Mouse (Mus musculus): ENCODE results near the gene Rnd1. TPM values are rescaled to one million over a fixed set of nuclear protein-coding genes. Genes with fewer than 3 reads are reported as not detected.

Rnd1 gene
- polyA plus RNA-seq, 1 experiment = 9.6 TPM

DNA sequence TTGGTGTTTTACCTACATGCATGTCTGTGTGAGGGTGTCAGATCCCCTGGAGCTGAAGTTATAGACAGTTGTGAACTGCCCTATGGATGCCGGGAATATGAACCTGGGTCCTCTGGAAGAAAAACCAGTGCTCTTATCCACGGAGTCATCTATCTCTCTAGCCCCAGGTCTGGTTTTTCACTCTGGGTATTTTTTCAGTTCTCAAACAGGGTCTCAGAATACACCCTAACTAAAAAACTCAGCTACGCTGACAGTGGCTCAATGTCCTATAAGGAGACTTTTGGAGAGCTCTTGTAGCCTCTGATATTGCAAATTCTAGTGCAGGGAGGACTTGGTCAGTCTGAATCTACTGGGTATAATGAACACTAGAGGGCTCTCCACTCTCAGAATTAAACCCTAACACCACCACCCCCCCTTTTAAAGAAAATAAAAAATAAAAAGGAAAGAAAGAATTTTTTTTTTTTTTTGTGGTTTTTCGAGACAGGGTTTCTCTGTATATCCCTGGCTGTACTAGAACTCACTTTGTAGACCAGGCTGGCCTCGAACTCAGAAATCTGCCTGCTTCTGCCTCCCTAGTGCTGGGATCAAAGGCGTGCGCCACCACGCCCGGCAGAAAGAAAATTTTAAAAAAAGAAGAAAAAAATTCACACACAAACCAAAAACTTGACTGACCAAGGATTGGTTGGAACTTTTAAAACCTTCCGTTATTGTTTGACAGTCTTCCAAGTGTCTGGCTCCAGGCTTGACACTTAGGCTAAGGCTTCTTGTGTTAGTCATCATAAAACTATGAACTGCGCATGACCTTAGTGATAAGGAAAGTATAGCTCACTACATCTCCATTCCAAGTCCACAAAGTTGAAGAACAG lies 13.0 kb downstream of the Rnd1 start:
- no peak overlapping the region for H3K4me3 ChIP-seq (ENCODE audit: insufficient read depth, low read length)
- no peaks in the 10 kb centered on the region; the same call in 1 of the 2 replicates for H3K4me1 ChIP-seq (ENCODE audit: control insufficient read depth, insufficient read depth, low read length)
- H3K27ac ChIP-seq (ENCODE audit: insufficient read depth, low read length) = no peak overlapping the region
- TF ChIP-seq POLR2A (IDR thresholded peaks at IDR 0.05; ENCODE audit: low read depth, low read length) = no peak
- TF ChIP-seq CTCF (IDR thresholded peaks at IDR 0.05; ENCODE audit: borderline replicate concordance, insufficient read depth, low read length) = no peak

DNA sequence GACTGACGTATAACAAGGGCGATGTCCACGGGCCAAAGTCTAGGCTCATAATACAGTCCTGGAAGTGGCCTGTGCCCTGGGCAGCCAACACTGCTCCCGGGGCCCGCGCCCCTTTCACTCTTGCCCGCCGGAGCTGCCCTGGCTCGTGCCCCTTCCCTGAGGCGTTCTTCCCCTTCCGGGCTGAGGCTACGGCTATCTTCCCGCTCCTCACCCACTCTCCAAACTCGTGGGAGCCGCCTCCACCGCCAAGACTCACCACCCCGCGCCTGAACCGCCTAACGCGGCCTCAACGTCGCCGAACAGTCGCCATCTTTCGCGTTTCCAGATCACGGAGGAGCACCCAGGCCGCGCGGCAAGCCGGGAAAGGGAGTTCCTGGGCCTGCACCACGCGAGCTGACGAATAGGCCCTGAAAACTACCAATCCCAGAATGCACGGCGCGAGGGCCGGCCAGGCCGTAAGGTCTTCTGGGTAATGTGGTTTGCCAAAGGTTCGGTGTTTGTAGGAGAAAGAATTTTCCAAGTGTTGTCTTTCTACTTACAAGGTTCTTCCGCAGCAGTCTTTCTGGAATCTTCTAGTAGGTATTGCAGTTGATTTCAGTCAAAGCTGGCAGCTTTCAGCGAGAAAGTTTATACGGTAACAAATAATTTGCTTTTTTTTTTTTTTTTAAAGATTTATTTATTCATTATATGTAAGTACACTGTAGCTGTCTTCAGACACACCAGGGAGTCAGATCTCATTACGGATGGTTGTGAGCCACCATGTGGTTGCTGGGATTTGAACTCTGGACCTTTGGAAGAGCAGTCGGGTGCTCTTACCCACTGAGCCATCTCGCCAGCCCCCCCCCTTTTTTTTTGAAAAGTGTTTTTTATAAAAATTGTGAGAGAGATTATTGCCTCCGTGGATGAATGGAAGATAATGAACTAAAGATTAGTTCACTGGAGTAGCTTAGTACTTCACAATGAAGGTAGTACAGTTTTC lies 14.4 kb downstream of the Rnd1 start, which contains the start of gene Ddx23:
Gene Ddx23, minus strand, starts transcription at position 328 of the 979 bp plus-strand sequence.
- Histone ChIP-seq H3K27ac (ENCODE audit: insufficient read depth, low read length) (peak within 1 kb of the TSS; percentile 82), H3K4me3 (ENCODE audit: insufficient read depth, low read length) (peak within 1 kb of the TSS; percentile 77), H3K4me1 (ENCODE audit: control insufficient read depth, insufficient read depth, low read length) (no peaks in the 10 kb centered on the region; the same call in 1 of the 2 replicates)
- TF ChIP-seq CTCF (IDR thresholded peaks at IDR 0.05; ENCODE audit: borderline replicate concordance, insufficient read depth, low read length) = no peak
- TF ChIP-seq POLR2A (IDR thresholded peaks at IDR 0.05; ENCODE audit: low read depth, low read length) = peak; percentile 94

DNA sequence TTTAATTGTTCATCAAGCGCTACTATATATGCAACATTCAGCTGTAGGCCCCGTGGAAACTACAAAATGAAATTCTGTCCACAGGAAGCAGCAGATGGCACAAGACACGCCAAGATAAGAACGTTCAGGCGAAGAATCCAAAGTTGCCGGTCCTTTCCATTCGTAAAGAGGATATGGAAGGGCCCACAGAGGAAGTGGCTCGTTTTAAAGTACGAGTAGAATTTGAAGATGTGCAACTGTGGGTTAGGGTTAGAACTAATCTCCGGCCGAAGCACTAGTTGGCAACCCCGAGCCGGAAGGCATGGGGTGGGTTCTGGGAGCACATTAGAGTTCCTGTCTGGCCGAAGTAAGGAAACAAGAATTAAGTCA lies 15.1 kb downstream of the Rnd1 start:
- H3K4me3 ChIP-seq (ENCODE audit: insufficient read depth, low read length) = peak overlapping the region; percentile 77
- peak overlapping the region; percentile 82 for H3K27ac ChIP-seq (ENCODE audit: insufficient read depth, low read length)
- no peak; the same call in 1 of the 2 replicates for TF ChIP-seq POLR2A (IDR thresholded peaks at IDR 0.05; ENCODE audit: low read depth, low read length)
- TF ChIP-seq CTCF (IDR thresholded peaks at IDR 0.05; ENCODE audit: borderline replicate concordance, insufficient read depth, low read length) = no peak

DNA sequence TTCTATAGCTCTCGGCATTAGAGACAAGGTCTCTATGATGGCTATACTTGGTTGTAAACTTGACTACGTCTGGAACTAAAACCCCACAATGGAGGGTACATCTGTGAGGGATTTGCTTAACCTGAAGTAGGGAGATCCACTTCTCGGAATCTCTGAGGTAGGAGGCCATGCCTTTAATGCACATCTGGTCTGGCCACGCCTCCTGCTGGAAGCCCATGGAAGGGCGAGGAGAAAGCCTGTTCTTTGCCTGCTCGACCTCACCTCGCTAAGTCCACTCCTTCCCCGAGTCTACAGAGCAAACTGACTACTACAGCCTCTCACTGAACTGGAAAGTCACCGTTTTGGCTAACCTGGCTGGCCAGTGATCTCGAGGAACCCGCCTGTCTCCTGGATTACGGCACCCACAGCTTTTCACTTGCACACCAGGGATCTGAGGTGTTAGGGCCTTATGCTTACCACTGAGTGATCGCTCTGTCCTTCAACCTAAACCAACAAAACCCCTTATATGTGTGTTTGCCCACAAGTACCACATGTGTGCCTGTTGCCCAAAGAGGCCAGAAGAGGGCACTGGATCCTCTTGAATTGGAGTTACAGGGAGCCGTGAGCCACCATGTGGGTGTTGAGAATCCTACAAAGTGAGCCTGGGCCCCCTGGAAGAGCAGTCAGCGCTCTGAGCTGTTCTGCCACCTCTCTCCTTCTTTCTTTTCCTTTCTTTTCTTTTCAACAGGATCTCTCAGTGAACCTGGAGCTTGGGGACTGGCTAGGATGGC lies 20.1 kb downstream of the Rnd1 start:
- no peak overlapping the region for H3K27ac ChIP-seq (ENCODE audit: insufficient read depth, low read length)
- no peaks in the 10 kb centered on the region for H3K4me1 ChIP-seq (ENCODE audit: control insufficient read depth, insufficient read depth, low read length)
- TF ChIP-seq POLR2A (IDR thresholded peaks at IDR 0.05; ENCODE audit: low read depth, low read length) (no peak), CTCF (IDR thresholded peaks at IDR 0.05; ENCODE audit: borderline replicate concordance, insufficient read depth, low read length) (peak; percentile 49; the same call in 1 of the 2 replicates)
- H3K4me3 ChIP-seq (ENCODE audit: insufficient read depth, low read length) = no peak overlapping the region

More for the DNA sequence above, 15.1 kb downstream of the Rnd1 start:
- no peaks in the 10 kb centered on the region; the same call in 1 of the 2 replicates for H3K4me1 ChIP-seq (ENCODE audit: control insufficient read depth, insufficient read depth, low read length)

DNA sequence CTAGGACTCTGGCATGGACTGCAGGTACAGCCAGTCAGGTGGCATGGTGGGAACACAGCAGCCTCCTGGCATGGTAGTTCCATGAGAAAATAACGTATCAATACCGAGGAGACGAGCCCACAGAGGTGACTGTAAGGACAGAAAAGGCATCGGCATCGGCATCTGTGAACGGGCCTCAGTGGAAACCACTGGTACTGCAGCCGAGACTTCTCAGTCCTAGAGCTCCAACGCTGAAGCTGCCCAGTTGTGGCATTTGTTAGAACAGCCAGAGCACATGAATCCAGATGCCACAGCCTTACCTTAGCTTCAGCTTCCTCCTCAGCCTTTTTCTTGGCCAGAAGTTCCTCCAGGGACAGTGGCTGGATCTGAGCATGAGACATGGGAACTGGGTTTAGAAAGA lies 25.1 kb downstream of the Rnd1 start:
- TF ChIP-seq POLR2A (IDR thresholded peaks at IDR 0.05; ENCODE audit: low read depth, low read length) (no peak), CTCF (IDR thresholded peaks at IDR 0.05; ENCODE audit: borderline replicate concordance, insufficient read depth, low read length) (no peak)
- Histone ChIP-seq H3K27ac (ENCODE audit: insufficient read depth, low read length) (no peak overlapping the region), H3K4me3 (ENCODE audit: insufficient read depth, low read length) (no peak overlapping the region), H3K4me1 (ENCODE audit: control insufficient read depth, insufficient read depth, low read length) (no peaks in the 10 kb centered on the region)

DNA sequence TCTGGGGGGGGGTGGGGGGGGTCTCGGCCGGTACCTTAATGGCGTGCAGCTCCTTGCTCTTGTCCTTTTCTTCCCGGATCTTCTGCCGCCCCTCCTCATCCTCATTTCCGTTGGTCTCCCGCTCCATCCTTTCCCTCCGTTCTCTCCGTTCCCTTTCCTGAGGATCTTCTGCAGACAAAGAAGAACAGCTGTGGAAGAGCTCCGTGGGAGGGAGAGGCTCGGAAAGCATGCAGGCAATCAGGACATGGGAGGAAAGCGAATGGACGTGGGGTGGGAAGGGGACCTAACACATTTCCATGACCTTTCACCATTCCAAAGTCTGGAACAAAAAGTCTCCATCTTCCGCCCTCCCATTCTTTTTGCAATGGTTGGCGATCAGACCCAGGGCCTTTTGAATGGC lies 25.8 kb downstream of the Rnd1 start:
- Histone ChIP-seq H3K27ac (ENCODE audit: insufficient read depth, low read length) (no peak overlapping the region), H3K4me3 (ENCODE audit: insufficient read depth, low read length) (no peak overlapping the region), H3K4me1 (ENCODE audit: control insufficient read depth, insufficient read depth, low read length) (no peaks in the 10 kb centered on the region)
- TF ChIP-seq POLR2A (IDR thresholded peaks at IDR 0.05; ENCODE audit: low read depth, low read length) = no peak
- no peak for TF ChIP-seq CTCF (IDR thresholded peaks at IDR 0.05; ENCODE audit: borderline replicate concordance, insufficient read depth, low read length)

DNA sequence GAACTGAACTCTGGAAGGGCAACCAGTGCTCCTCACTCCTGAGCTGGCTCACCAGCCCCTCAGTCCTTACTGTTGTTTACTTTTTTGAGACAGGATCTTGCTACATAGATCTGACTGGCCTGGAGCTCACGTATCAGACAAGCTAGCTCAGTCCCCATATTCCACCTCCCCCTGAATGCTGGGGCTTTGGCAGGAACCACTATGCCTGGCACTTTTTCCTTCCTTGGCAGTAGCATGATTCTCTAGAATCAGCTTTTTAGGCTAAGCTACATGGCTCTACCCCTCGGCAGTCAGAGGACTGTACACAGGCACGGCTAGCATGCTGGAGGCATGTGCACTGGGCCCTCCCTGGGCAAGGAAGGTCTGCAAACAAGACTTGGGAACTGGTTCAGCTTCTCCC lies 29.2 kb downstream of the Rnd1 start:
- no peak for TF ChIP-seq POLR2A (IDR thresholded peaks at IDR 0.05; ENCODE audit: low read depth, low read length)
- TF ChIP-seq CTCF (IDR thresholded peaks at IDR 0.05; ENCODE audit: borderline replicate concordance, insufficient read depth, low read length) = no peak
- Histone ChIP-seq H3K4me1 (ENCODE audit: control insufficient read depth, insufficient read depth, low read length) (no peaks in the 10 kb centered on the region), H3K4me3 (ENCODE audit: insufficient read depth, low read length) (no peak overlapping the region), H3K27ac (ENCODE audit: insufficient read depth, low read length) (no peak overlapping the region)

DNA sequence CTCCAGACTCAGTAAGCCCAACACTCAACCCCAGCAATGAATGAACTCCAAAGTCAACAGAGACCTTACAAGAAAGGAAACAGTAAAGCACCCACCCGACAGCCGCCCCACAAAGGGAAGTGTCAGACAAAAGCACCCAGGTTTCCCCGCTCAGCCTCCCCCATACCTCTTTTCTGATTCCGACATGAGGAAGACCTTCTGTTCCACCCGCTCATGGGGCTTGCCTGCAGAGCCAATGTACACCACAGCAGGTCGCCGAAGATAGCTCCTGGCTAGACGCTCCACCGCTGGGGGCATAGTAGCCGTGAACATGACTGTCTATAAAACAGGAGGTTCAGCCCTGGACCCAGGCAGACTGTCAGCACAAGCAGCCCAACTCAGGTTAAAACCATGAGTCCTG lies 30.0 kb downstream of the Rnd1 start:
- TF ChIP-seq CTCF (IDR thresholded peaks at IDR 0.05; ENCODE audit: borderline replicate concordance, insufficient read depth, low read length) (no peak), POLR2A (IDR thresholded peaks at IDR 0.05; ENCODE audit: low read depth, low read length) (no peak)
- H3K4me3 ChIP-seq (ENCODE audit: insufficient read depth, low read length) = no peak overlapping the region
- H3K27ac ChIP-seq (ENCODE audit: insufficient read depth, low read length) = no peak overlapping the region
- H3K4me1 ChIP-seq (ENCODE audit: control insufficient read depth, insufficient read depth, low read length) = no peaks in the 10 kb centered on the region

DNA sequence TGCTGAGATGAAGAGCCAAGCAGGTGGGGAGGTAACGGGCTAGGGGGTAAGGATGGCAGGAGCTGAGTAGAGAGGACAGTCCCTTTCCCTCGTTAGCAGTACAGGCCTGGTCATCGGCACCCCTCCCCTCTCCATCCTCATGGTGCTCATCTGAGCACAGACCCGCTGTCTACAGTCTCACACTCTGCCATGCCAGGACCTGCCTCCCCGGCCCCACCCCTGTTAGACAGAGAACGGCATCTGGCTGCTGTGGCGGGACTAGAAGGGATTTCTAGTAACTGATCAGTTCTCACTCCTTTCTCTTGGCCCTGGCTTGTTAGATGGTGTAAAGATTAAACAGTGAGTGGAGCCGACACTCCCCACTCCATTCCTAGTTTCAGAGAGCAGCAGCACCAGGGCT lies 30.5 kb downstream of the Rnd1 start:
- no peak for TF ChIP-seq CTCF (IDR thresholded peaks at IDR 0.05; ENCODE audit: borderline replicate concordance, insufficient read depth, low read length)
- TF ChIP-seq POLR2A (IDR thresholded peaks at IDR 0.05; ENCODE audit: low read depth, low read length) = no peak
- no peak overlapping the region for H3K27ac ChIP-seq (ENCODE audit: insufficient read depth, low read length)
- H3K4me1 ChIP-seq (ENCODE audit: control insufficient read depth, insufficient read depth, low read length) = no peaks in the 10 kb centered on the region
- no peak overlapping the region for H3K4me3 ChIP-seq (ENCODE audit: insufficient read depth, low read length)

All from embryonic fibroblast, embryonic 13.5 days (primary cell).